Mouse (Mus musculus) bone marrow macrophage, adult 2 months (primary cell): ENCODE measurements at regions not wholly inside any gene's neighbourhood (a gene's known extent, or its start where the extent isn't known, plus 50 kb on each side); places are given as distances from the start of the nearest gene placed in this dataset.

Source experiments
- CTCF ChIP-seq: IDR thresholded peaks from 2 replicates; pipeline ENCODE4 v1.5.1; 2012; ENCODE audit warnings: low read depth, mild to moderate bottlenecking, low read length, moderate library complexity
- POLR2A ChIP-seq: IDR thresholded peaks from 2 replicates; pipeline ENCODE4 v1.6.1; 2012; ENCODE audit warnings: mild to moderate bottlenecking, low read depth, low read length, borderline replicate concordance

DNA sequence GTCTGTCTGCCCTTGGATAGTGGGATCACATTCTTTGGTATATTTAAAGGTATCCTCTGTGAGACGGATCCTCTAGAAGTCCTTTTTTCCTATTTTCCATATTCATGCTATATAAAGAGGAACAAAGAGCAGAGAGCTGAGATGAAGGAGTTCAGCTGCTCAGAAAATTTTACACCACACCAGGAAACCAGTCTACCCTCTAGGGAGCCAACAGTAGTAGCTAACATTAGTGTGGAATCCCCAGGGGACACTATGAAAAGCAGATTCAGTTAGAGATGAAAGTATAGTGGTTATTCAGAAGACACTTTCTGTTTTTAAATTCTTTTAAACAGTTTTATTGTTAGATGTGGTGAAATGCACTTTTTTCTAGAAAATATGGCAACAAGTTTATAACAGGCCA lies 1348.5 kb upstream of the Tacstd2 start:
- TF ChIP-seq CTCF (no peak), POLR2A (no peak)
